Mouse (Mus musculus): ENCODE measurements around the gene Sphkap.

Sphkap gene

DNA sequence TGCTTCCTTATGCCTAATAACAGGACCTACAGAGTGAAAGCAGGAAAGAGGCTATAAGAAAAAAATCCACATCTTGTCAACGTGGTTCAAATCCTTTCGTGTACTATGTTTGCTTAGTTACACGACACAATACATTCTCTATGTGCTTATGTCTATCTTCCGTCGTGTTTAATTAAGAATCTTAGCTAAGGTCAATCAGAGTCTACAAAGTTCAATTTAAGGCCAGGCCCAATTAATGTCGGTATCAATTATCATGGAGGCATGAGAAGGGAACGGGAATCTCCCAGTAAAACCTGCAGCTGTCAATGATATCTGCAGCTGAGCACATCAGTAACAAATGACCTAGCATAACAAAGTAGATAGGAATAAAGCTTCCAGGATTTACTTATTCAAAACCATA, 122.1 kb downstream of the Sphkap start:
- 66% methylated on average over 7 of the region's 7 CpGs for WGBS

DNA sequence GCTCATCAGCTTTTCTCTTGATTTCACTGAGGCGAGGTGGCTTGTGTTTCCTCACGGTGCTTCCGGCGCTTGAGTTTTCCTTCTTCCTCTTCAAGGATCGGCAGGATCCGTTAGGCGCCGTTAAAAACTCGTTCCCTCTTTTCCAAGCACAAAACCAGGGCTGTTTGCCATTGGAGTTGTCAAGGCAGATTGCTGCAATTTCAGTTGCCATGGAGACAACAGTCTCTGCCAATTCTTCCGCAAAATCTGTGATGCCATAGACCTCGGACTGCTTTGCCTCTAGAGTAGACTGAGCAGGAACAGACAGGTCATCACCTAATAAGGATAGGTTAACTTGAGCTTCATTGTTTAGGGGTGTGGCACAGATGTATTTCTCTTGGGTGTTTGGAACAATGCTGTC, 131.0 kb downstream of the Sphkap start:
- WGBS, result 19% methylated on average over 11 of the region's 11 CpGs

DNA sequence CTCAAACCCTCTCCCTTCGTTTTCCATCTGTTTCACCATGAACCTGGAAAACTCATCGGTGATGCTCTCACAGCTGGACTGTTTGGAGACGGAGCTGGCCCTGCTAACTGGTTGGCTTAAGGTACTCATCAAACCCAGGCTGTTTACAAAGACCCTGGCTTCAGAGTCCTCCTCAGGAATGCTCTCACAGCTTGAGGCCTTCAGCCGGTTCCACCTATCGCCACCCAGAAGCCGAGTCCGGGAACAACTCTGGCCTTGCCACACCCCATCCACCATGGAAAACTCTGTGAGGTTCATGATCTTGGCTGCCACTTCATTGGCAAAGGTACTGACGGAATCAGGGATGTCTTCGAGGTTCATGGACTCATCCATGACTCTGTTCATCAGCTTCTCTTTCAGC, 131.4 kb downstream of the Sphkap start:
- whole genome bisulfite sequencing, result 65% methylated on average over 9 of the region's 9 CpGs

DNA sequence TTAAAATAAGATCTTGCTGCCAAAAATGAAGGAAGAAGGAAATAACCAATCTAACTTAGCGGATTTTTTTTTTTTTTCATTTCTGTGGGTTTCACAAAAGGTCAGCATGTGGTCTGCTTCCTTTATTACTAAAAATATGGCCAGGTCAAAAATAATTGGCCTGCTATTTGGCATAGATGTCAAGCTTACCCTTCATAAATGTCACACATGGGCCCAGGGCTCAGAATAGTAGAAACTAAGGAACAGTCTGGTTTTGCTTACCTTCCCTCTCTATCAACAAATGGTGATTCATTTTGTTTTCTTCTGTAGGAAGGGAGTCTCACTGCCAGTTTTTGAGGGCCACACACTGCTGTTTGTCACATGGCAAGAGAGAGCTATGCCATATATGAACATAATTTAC, 156.3 kb downstream of the Sphkap start:
- WGBS, result 54% methylated on average over 1 of the region's 1 CpGs

DNA sequence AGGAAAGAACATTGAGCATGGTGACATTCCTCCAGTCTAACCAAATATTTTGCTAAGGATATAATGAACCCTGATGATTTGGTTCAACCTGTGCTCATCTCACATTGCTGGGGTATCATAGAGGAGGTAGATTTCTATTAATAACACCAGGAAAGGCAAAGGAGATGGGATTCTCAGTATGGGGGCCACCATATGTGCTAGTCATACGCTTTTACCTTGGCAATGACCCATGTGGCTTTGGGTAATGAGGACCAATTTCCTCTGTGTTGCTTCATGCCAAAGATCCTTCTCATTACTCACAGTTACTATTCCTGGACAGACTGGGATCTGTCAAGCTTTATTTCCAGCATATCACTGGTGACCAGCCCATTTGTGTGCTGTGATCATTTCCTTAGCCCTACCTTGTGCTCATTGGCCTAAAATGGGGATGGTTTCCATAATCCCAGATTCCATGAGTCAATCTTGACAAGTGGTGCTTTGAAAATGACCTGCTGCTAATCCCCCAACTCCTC, 159.7 kb downstream of the Sphkap start:
- 70% methylated on average over 1 of the region's 1 CpGs for WGBS

DNA sequence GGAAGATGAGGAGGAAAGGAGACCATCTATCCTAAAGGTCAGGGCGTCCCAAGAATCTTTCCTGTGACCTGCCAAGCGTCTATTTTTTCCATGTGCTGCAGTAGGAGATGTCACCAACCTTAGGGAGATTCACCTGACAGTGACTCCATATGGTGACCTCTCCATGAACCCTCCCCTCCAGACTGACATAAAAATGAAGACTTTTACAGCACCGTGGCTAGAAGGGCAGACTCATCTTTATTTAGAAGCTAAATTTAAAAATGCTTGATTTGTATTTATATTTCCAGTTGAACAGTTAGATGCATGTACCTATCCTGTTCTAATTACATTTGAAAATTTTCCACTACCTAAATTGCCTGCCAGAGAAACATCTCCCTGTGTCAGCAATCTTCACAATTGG, 180.1 kb downstream of the Sphkap start:
- WGBS, result 89% methylated on average over 3 of the region's 3 CpGs

DNA sequence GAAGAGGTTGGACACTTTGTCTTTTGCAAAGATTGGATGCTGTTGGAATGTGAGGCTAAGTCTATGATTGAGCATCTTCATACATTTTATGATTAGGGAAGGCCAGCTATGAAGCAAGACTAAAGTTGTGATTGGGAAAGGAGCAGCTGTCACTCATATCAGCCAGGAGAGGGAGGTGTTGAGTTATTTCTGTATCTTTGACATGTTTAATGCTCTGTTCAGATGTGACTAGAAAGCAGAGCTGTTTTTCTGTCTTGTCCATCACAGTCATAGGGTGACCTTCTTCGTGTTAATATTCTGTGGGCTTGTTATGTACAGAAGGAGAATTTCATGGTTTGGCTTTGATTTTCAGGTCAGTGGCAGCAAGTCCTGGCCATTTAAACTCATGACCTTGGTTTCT, 184.9 kb downstream of the Sphkap start:
- 66% methylated on average over 1 of the region's 1 CpGs for WGBS

DNA sequence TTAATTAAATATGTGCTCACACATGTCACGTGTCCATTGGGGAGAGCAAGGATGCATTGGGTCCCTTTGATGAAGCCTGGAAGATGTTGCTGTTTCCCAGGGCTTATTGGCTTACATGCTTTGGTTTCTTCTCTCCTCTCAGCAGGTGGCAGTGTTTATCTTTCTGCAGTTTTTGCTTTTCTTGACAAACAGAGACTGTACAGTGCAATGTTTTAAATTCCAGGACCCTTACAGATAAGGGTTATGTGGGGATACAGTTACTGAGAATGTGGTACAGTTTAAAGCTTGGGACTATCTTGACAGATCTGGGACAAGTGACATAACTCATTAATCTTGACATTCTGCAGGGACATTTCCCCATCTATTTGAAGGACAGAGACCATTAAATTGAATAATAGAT, 189.7 kb downstream of the Sphkap start:
- WGBS, result 20% methylated on average over 1 of the region's 1 CpGs

DNA sequence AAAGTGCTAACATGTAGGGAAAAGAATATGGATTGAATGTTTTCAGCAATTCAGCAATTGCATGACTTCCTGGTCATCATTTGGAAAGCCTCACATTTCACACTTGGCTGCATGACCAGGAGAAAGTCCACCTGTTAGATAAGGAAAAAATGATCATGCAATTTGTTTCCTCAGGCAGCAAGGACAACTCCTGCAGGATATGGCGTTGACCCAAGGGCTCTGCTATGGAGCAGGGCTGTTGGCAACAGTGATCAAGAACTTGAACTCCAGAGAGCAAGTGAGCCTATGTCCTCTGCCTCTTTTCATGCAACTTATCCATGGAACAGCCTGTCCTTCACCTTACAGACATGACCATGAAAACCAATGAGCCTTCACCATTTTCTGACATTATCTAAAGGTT, 198.0 kb downstream of the Sphkap start:
- WGBS, result 81% methylated on average over 1 of the region's 1 CpGs

Data from cerebral cortex, adult 2 months (tissue).